Mouse (Mus musculus) gastrocnemius, adult 8-10 months (tissue): ENCODE measurements around the gene Ttc21a. TPM values are rescaled to one million over a fixed set of nuclear protein-coding genes. Genes with fewer than 3 reads are reported as not detected.

Experiments used
- total RNA-seq, 4 experiments: library from RNA; stranded (reverse); gene quantifications; 2 replicates each; pipeline ENCODE4 v1.2.4; 2022

The Ttc21a gene
- total RNA-seq, 4 experiments from 2014 or later, result not detected

Other genes with a start within 250 kb of the Ttc21a start
- not detected for gene Scn10a, start 218.3 kb upstream of the Ttc21a start, total RNA-seq
- gene Scn11a, start 112.2 kb upstream of the Ttc21a start, total RNA-seq, result under 1 TPM in 2 of 4 experiments, not detected in 2; 0.05 TPM
- gene Wdr48, start 42.7 kb upstream of the Ttc21a start, total RNA-seq, result 10 to 100 TPM in 2 of 4 experiments, 1 to 10 TPM in 2; 9.1 to 10.6 (median 9.8) TPM
- gene Gorasp1, start within 50 bp of the Ttc21a start, total RNA-seq, result 10 to 100 TPM; 21.7 to 25.8 (median 24.7) TPM
- 10 to 100 TPM in 1 of 4 experiments, 1 to 10 TPM in 3; 3.6 to 10.2 (median 5.9) TPM for gene Csrnp1, start 47.1 kb downstream of the Ttc21a start, total RNA-seq
- gene Xirp1, start 86.0 kb downstream of the Ttc21a start, total RNA-seq, result 100 to 1,000 TPM in 2 of 4 experiments, 10 to 100 TPM in 2; 68.7 to 171 (median 104) TPM
- under 1 TPM in 2 of 4 experiments, not detected in 2; 0.11 to 0.24 TPM for gene Cx3cr1, start 132.3 kb downstream of the Ttc21a start, total RNA-seq
- gene Ccr8, start 154.5 kb downstream of the Ttc21a start, total RNA-seq, result not detected
- gene Slc25a38, start 172.8 kb downstream of the Ttc21a start, total RNA-seq, result 10 to 100 TPM in 2 of 4 experiments, 1 to 10 TPM in 2; 8.7 to 13.2 (median 9.8) TPM
- gene Rpsa, start 190.1 kb downstream of the Ttc21a start, total RNA-seq, result 100 to 1,000 TPM; 426 to 569 (median 499) TPM
- gene Mobp, start 212.1 kb downstream of the Ttc21a start, total RNA-seq, result not detected